Mouse (Mus musculus) myocyte (in vitro differentiated cells): ENCODE measurements at regions not wholly inside any gene's neighbourhood (a gene's known extent, or its start where the extent isn't known, plus 50 kb on each side); places are given as distances from the start of the nearest gene placed in this dataset.
A peak's percentile ranks its signal among the peaks of the same experiment; 100 is the strongest.
"Not testable (repeated sequence)": the region's sequence is repeated elsewhere in the genome, so short reads cannot be mapped to it uniquely, and the experiment has no call there.

Experiments
- H3K27me3 ChIP-seq: one replicate; pipeline ENCODE4 v1.6.1; 2011; ENCODE audit not compliant: control insufficient read depth, insufficient read depth, insufficient read length
- H3K36me3 ChIP-seq: one replicate; pipeline ENCODE4 v1.6.1; 2011; ENCODE audit not compliant: control insufficient read depth, insufficient read depth
- H3K4me2 ChIP-seq: one replicate; pipeline ENCODE4 v1.6.1; 2011; ENCODE audit warnings: low read depth, control low read depth
- H3K4me3 ChIP-seq: one replicate; pipeline ENCODE4 v1.5.1; 2011; ENCODE audit warnings: mild to moderate bottlenecking, control low read depth, moderate library complexity
- H3K79me2 ChIP-seq: one replicate; pipeline ENCODE4 v1.6.1; 2011; ENCODE audit not compliant: control insufficient read depth, insufficient read depth
- H3ac ChIP-seq: one replicate; pipeline ENCODE4 v1.6.1; 2011; ENCODE audit not compliant: control insufficient read depth, insufficient read length
- CEBPB ChIP-seq: IDR thresholded peaks from 2 replicates; pipeline ENCODE4 v1.6.1; 2011; ENCODE audit warnings: mild to moderate bottlenecking, moderate library complexity; ENCODE audit not compliant: poor library complexity, insufficient read depth, severe bottlenecking
- E2F4 ChIP-seq: IDR thresholded peaks from one replicate; pipeline ENCODE4 v1.6.1; 2011; ENCODE audit warnings: mild to moderate bottlenecking, control low read depth, moderate library complexity; ENCODE audit not compliant: insufficient read depth
- MAX ChIP-seq: IDR thresholded peaks from one replicate; pipeline ENCODE4 v1.6.1; 2011; ENCODE audit warnings: low read depth, mild to moderate bottlenecking, control low read depth
- MYOD1 ChIP-seq, 3 experiments: IDR thresholded peaks; one replicate each; pipeline ENCODE4 v1.6.1; 2011; ENCODE audit warnings: control low read depth in 2 of 3, low read depth in 2 of 3, mild to moderate bottlenecking in 2 of 3, moderate library complexity in 1 of 3; ENCODE audit not compliant: insufficient read length in 2 of 3, control insufficient read depth in 1 of 3
- MYOG ChIP-seq, 3 experiments: IDR thresholded peaks; one replicate each; pipeline ENCODE4 v1.6.1; 2011; ENCODE audit warnings: control low read depth in 2 of 3, low read depth in 2 of 3, mild to moderate bottlenecking in 2 of 3; ENCODE audit not compliant: insufficient read length in 2 of 3, control insufficient read depth in 1 of 3, insufficient read depth in 1 of 3
- POLR2A ChIP-seq: IDR thresholded peaks from one replicate; pipeline ENCODE4 v1.6.1; 2011; ENCODE audit warnings: low read depth, mild to moderate bottlenecking, control low read depth, moderate library complexity; ENCODE audit not compliant: insufficient read length
- POLR2AphosphoS2 ChIP-seq: IDR thresholded peaks from one replicate; pipeline ENCODE4 v1.6.1; 2011; ENCODE audit warnings: low read depth, control low read depth; ENCODE audit not compliant: insufficient read length
- REST ChIP-seq: IDR thresholded peaks from one replicate; pipeline ENCODE4 v1.6.1; 2011; ENCODE audit warnings: mild to moderate bottlenecking, control low read depth, moderate library complexity; ENCODE audit not compliant: insufficient read depth, insufficient read length
- SRF ChIP-seq: IDR thresholded peaks from one replicate; pipeline ENCODE4 v1.6.1; 2011; ENCODE audit warnings: low read depth; ENCODE audit not compliant: control insufficient read depth, insufficient read length
- TCF12 ChIP-seq: IDR thresholded peaks from one replicate; pipeline ENCODE4 v1.6.1; 2011; ENCODE audit warnings: mild to moderate bottlenecking, control low read depth; ENCODE audit not compliant: poor library complexity, insufficient read depth, severe bottlenecking
- TCF3 ChIP-seq: IDR thresholded peaks from one replicate; pipeline ENCODE4 v1.6.1; 2011; ENCODE audit warnings: low read depth, control low read depth; ENCODE audit not compliant: insufficient read length
- USF1 ChIP-seq: IDR thresholded peaks from one replicate; pipeline ENCODE4 v1.6.1; 2011; ENCODE audit warnings: low read depth, mild to moderate bottlenecking, control low read depth, moderate library complexity

- no peak overlapping the region for H3K4me2 ChIP-seq
- TF ChIP-seq SRF: peak; percentile 42
- no peak for TF ChIP-seq E2F4
- no peak for TF ChIP-seq REST
- TF ChIP-seq CEBPB: peak; percentile 33; the same call in 1 of the 2 replicates
- no peak for TF ChIP-seq MYOG (IDR thresholded peaks at IDR 0.05; ENCODE audit: control insufficient read depth in 1 of 3, insufficient read depth in 1 of 3, insufficient read length in 2 of 3, low read depth in 2 of 3)
- H3K4me3 ChIP-seq: no peak overlapping the region
- no peaks in the 10 kb centered on the region for H3K36me3 ChIP-seq
- no peaks in the 10 kb centered on the region for H3K79me2 ChIP-seq
- no peaks in the 10 kb centered on the region for H3K27me3 ChIP-seq
- no peak overlapping the region for H3ac ChIP-seq
These were observed 192.1 kb upstream of the Tmc3 start for GRCm38 (mm10) chr7:83392625-83393024.

GRCm38 (mm10) chr7:83394156-83394555 is 190.6 kb upstream of the Tmc3 start:
- no peak overlapping the region for H3K4me2 ChIP-seq
- H3K79me2 ChIP-seq: no peaks in the 10 kb centered on the region
- TF ChIP-seq MAX (no peak), USF1 (no peak), SRF (no peak), REST (no peak), TCF3 (no peak), TCF12 (no peak), POLR2A (no peak), MYOG (IDR thresholded peaks at IDR 0.05; ENCODE audit: control insufficient read depth in 1 of 3, insufficient read depth in 1 of 3, insufficient read length in 2 of 3, low read depth in 2 of 3) (no peak), MYOD1 (IDR thresholded peaks at IDR 0.05; ENCODE audit: control insufficient read depth in 1 of 3, insufficient read length in 2 of 3, low read depth in 2 of 3) (no peak), CEBPB (no peak), E2F4 (no peak), POLR2AphosphoS2 (no peak)

GRCm38 (mm10) chr7:83399668-83400067 is 185.1 kb upstream of the Tmc3 start:
- Histone ChIP-seq H3K36me3 (no peaks in the 10 kb centered on the region), H3K79me2 (no peaks in the 10 kb centered on the region), H3K4me2 (no peak overlapping the region), H3K27me3 (no peaks in the 10 kb centered on the region), H3K4me3 (no peak overlapping the region), H3ac (no peak overlapping the region)
- no peak for TF ChIP-seq POLR2A
- TF ChIP-seq USF1: no peak
- TF ChIP-seq MAX: no peak

More at GRCm38 (mm10) chr7:83394156-83394555, 190.6 kb upstream of the Tmc3 start:
- H3K36me3 ChIP-seq: no peaks in the 10 kb centered on the region
- H3K27me3 ChIP-seq: no peaks in the 10 kb centered on the region
- H3K4me3 ChIP-seq: no peak overlapping the region
- no peak overlapping the region for H3ac ChIP-seq

GRCm38 (mm10) chr7:83401001-83401400 is 183.7 kb upstream of the Tmc3 start:
- no peaks in the 10 kb centered on the region for H3K27me3 ChIP-seq
- H3K4me3 ChIP-seq: no peak overlapping the region
- H3K36me3 ChIP-seq: no peaks in the 10 kb centered on the region
- H3ac ChIP-seq: no peak overlapping the region
- no peak overlapping the region for H3K4me2 ChIP-seq
- no peak for TF ChIP-seq MYOD1 (IDR thresholded peaks at IDR 0.05; ENCODE audit: control insufficient read depth in 1 of 3, insufficient read length in 2 of 3, low read depth in 2 of 3)
- TF ChIP-seq POLR2AphosphoS2: no peak
- no peaks in the 10 kb centered on the region for H3K79me2 ChIP-seq

- not testable (repeated sequence) for H3K4me2 ChIP-seq, H3ac ChIP-seq, H3K79me2 ChIP-seq, H3K4me3 ChIP-seq, H3K27me3 ChIP-seq, H3K36me3 ChIP-seq
These were observed 172.0 kb upstream of the Tmc3 start for GRCm38 (mm10) chr7:83412745-83413144.

- Histone ChIP-seq H3ac (no peak overlapping the region), H3K79me2 (no peaks in the 10 kb centered on the region), H3K4me3 (no peak overlapping the region), H3K27me3 (no peaks in the 10 kb centered on the region), H3K4me2 (no peak overlapping the region), H3K36me3 (no peaks in the 10 kb centered on the region)
- TF ChIP-seq E2F4 (no peak), TCF12 (no peak), SRF (no peak), USF1 (no peak), CEBPB (no peak), MAX (no peak)
These were observed 154.7 kb upstream of the Tmc3 start for GRCm38 (mm10) chr7:83429929-83430556.
